17 mouse cellular contexts compared by ENCODE assay signal in genomic region chr2:107228287-107228686, GRCm38 (mm10).
DNase-seq lines count a peak whose midpoint lies in the region; ATAC-seq and TF ChIP-seq lines count a peak whose summit lies in the region.
"Had no signal": no experiment of that assay in that cellular context is flagged by ENCODE, and none has a peak within 500 bp of the region (broad histone marks: within the 10 kb centered on the region; RNA-seq: fewer than 3 reads in every experiment).

No protein-coding gene starts in this region.

- TF ChIP-seq EP300 in heart, postnatal 0 days (IDR thresholded peaks at IDR 0.05; ENCODE audit: low read depth), result no peak

- peak; percentile 39; the same call in 1 of the 2 replicates for ATAC-seq in heart, postnatal 0 days (ENCODE audit: insufficient read depth, low read depth)

- no peaks in the 10 kb centered on the region for H3K36me3 ChIP-seq in heart, postnatal 0 days (replicated peaks; ENCODE audit: control insufficient read depth, insufficient read depth, low read length)
- H3K36me3 ChIP-seq: embryonic facial prominence, embryonic 12.5 days; liver, embryonic 13.5 days had no signal

- H3K4me1 ChIP-seq in heart, postnatal 0 days (ENCODE audit: control insufficient read depth, insufficient read depth), result peaks cover 16% of the 10 kb centered on the region
- H3K4me1 ChIP-seq: embryonic facial prominence, embryonic 12.5 days; liver, embryonic 13.5 days had no signal

- DNase-seq in urinary bladder, postnatal 14 days (ENCODE audit: low spot score), result peak; percentile 20
- DNase-seq in urinary bladder, postnatal 10 days (ENCODE audit: low spot score), result no peak
- peak; percentile 11 for DNase-seq in adipocyte (ENCODE audit: low spot score)
- no peak for DNase-seq in heart, postnatal 0 days (ENCODE audit: low spot score)
- no peak for DNase-seq in left cerebral cortex, adult 11 months (ENCODE audit: low spot score)
- DNase-seq in frontal cortex, postnatal 14 days (ENCODE audit: low spot score in 2 of 2), result no peak
- DNase-seq in cerebellum, postnatal 25 days, result no peak
- DNase-seq: cerebellum, adult 11-12 months; gastrocnemius, postnatal 25 days; kidney, adult 8-10 months; kidney, postnatal 4 days; left cerebral cortex, postnatal 4 days; liver, embryonic 13.5 days; lung, postnatal 14 days; thymus, adult 18-20 months had no signal

- no peak overlapping the region for H3K4me3 ChIP-seq in heart, postnatal 0 days (ENCODE audit: low read depth, low read length)
- H3K4me3 ChIP-seq: embryonic facial prominence, embryonic 12.5 days; liver, embryonic 13.5 days had no signal

- H3K27ac ChIP-seq in heart, postnatal 0 days (ENCODE audit: low read depth), result peak overlapping the region; percentile 92
- H3K27ac ChIP-seq: embryonic facial prominence, embryonic 12.5 days; liver, embryonic 13.5 days had no signal

- 17% methylated on average over 1 of the region's 1 CpGs for WGBS in heart, postnatal 0 days

- H3K9me3 ChIP-seq in heart, postnatal 0 days (replicated peaks; ENCODE audit: control insufficient read depth, low read length), result no peaks in the 10 kb centered on the region
- H3K9me3 ChIP-seq: embryonic facial prominence, embryonic 12.5 days; liver, embryonic 13.5 days had no signal

- H3K27me3 ChIP-seq in heart, postnatal 0 days (ENCODE audit: control insufficient read depth, insufficient read depth, low read length), result no peaks in the 10 kb centered on the region
- H3K27me3 ChIP-seq: embryonic facial prominence, embryonic 12.5 days; liver, embryonic 13.5 days had no signal

- no peak for TF ChIP-seq CTCF in heart, postnatal 0 days (IDR thresholded peaks at IDR 0.05; ENCODE audit: low read depth)

- H3K4me2 ChIP-seq in heart, postnatal 0 days (ENCODE audit: low read depth, low read length), result no peak overlapping the region
- H3K4me2 ChIP-seq: embryonic facial prominence, embryonic 12.5 days; liver, embryonic 13.5 days; midbrain, embryonic 11.5 days had no signal

- peak overlapping the region; percentile 14; the same call in 1 of the 2 replicates for H3K9ac ChIP-seq in heart, postnatal 0 days (replicated peaks; ENCODE audit: low read depth, low read length)
- H3K9ac ChIP-seq: embryonic facial prominence, embryonic 12.5 days; liver, embryonic 13.5 days had no signal

Comparison
In these comparisons a context has a peak if more than half of its experiments do, and no peak if none do; other contexts are left out.
1. DNase-seq: peak in urinary bladder, postnatal 14 days (single experiment) and adipocyte (single experiment); none in urinary bladder, postnatal 10 days (single experiment), heart, postnatal 0 days (single experiment), left cerebral cortex, adult 11 months (single experiment), frontal cortex, postnatal 14 days (0 of 2) and cerebellum, postnatal 25 days (0 of 2).